Mouse (Mus musculus) kidney, embryonic 15.5 days (tissue): Measurements from ENCODE around the gene Tmem230. TPM values are rescaled to one million over a fixed set of nuclear protein-coding genes. Genes with fewer than 3 reads are reported as not detected.

Experiments
- ATAC-seq: fragments of 200-750 bp; cut with Nextera tagmentation; replicated peaks from 2 replicates; pipeline ENCODE4 v1.8.0; 2017; ENCODE audit warnings: moderate TSS enrichment; ENCODE audit not compliant: low FRiP score
- H3K27ac ChIP-seq: fragments of 300-500 bp; sonication (generic); 2 replicates; pipeline ENCODE4 v1.5.1; 2015; ENCODE audit warnings: mild to moderate bottlenecking, inconsistent platforms
- H3K27me3 ChIP-seq: fragments of 300-500 bp; sonication (generic); 2 replicates; pipeline ENCODE4 v1.6.1; 2015; ENCODE audit warnings: inconsistent platforms
- H3K36me3 ChIP-seq: fragments of 300-500 bp; sonication (generic); 2 replicates; pipeline ENCODE4 v1.6.1; 2015; ENCODE audit warnings: inconsistent platforms
- H3K4me1 ChIP-seq: fragments of 300-500 bp; sonication (generic); 2 replicates; pipeline ENCODE4 v1.6.1; 2015; ENCODE audit warnings: inconsistent platforms
- H3K4me2 ChIP-seq: fragments of 300-500 bp; sonication (generic); 2 replicates; pipeline ENCODE4 v1.6.1; 2015; ENCODE audit warnings: moderate library complexity, mild to moderate bottlenecking, inconsistent platforms
- H3K4me3 ChIP-seq: fragments of 300-500 bp; sonication (generic); replicated peaks from 2 replicates; pipeline ENCODE4 v1.5.1; 2015; ENCODE audit warnings: mild to moderate bottlenecking, inconsistent platforms
- H3K9ac ChIP-seq: fragments of 300-500 bp; sonication (generic); 2 replicates; pipeline ENCODE4 v1.6.1; 2015; ENCODE audit warnings: mild to moderate bottlenecking, inconsistent platforms
- H3K9me3 ChIP-seq: fragments of 300-500 bp; sonication (generic); replicated peaks from 2 replicates; pipeline ENCODE4 v1.6.1; 2016; ENCODE audit warnings: inconsistent platforms
- WGBS: fragments of 180-500 bp; shearing (Covaris S2); methylation state at CpG from one replicate; pipeline ENCODE4 v1.1.7; 2015; ENCODE audit warnings: mixed read lengths; 5-methylcytosine and 5-hydroxymethylcytosine counted together
- polyA plus RNA-seq: library from polyadenylated mRNA; unstranded; fragments of >200 nt; fragmentation: Nextera tagmentation; extraction: Ambion mirVana; gene quantifications from 2 replicates; pipeline ENCODE4 v1.2.1, GENCODE M21; 2015

Tmem230 gene
- polyA plus RNA-seq, 1 experiment from 2014 or later = 44.3 TPM

DNA sequence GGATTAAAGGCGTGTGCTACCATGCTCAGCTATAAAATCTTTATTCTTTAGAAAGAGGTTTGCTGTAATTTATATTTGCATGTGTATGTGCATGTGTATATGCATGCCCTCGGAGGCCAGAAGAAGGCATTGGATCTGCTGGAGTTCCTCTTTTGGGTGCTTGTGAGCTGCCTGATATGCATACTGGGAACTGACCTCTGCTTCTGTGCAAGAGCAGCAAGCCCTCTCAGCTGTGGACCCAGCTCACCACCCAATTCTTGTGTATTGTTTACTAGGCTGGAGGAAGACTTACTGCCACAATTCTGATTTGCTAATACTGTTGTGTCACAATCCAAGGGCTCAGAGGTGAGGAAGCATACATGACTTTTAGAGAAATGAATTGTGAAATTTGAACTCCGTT lies 18.5 kb upstream of the Tmem230 start:
- Histone ChIP-seq H3K4me1 (peaks cover 19% of the 10 kb centered on the region), H3K9ac (no peak overlapping the region), H3K4me3 (no peak overlapping the region), H3K36me3 (no peaks in the 10 kb centered on the region), H3K4me2 (no peak overlapping the region), H3K27ac (no peak overlapping the region), H3K27me3 (no peaks in the 10 kb centered on the region), H3K9me3 (no peaks in the 10 kb centered on the region)
- no peak for ATAC-seq
- 93% methylated on average over 3 of the region's 3 CpGs for WGBS

DNA sequence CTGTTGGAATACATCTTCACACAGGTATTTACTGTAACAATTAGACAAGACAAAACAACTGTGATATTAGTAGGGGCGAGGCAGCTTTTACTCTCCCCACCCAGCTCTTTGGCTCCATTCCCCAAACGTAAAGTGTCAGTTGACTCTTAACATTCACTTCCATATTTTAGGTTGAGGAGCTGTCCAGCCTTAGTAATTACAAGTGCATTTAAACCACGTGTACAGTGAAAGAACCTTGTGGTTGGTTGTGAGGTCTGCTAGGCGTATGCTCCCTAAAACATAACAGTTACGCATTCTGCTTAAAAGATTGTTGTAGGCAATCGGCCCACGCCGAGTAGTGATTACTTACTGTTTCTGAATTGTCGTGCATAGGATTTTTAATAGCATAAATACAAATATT lies 17.6 kb upstream of the Tmem230 start:
- Histone ChIP-seq H3K9me3 (no peaks in the 10 kb centered on the region), H3K27ac (no peak overlapping the region), H3K27me3 (no peaks in the 10 kb centered on the region), H3K36me3 (no peaks in the 10 kb centered on the region), H3K9ac (no peak overlapping the region), H3K4me1 (peaks cover 16% of the 10 kb centered on the region), H3K4me2 (no peak overlapping the region), H3K4me3 (no peak overlapping the region)
- 77% methylated on average over 9 of the region's 9 CpGs for WGBS
- ATAC-seq = no peak

DNA sequence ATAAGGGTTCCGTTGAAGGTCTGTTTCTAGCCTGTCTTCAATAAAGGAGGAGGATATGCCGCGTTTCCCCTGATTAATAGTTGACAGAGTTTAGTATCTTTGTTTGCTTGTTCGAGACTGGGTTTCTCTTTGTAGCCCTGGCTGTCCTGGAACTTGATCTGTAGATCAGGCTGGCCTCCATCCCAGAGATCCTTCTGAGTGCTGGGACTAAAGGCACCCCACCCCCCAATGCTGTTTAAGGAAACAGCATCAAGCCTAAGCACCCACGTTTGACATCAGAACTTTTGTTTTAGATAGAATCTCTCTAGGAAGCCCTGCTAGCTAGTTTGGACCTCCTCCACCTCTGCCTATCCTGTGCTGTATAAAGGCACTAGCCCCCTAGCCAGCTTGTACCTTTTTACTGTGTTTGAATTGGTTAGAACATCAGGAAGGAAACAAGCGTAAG lies 16.7 kb upstream of the Tmem230 start:
- 12% methylated on average over 6 of the region's 6 CpGs for WGBS
- no peaks in the 10 kb centered on the region for H3K36me3 ChIP-seq
- H3K4me3 ChIP-seq = peak overlapping the region; percentile 82

DNA sequence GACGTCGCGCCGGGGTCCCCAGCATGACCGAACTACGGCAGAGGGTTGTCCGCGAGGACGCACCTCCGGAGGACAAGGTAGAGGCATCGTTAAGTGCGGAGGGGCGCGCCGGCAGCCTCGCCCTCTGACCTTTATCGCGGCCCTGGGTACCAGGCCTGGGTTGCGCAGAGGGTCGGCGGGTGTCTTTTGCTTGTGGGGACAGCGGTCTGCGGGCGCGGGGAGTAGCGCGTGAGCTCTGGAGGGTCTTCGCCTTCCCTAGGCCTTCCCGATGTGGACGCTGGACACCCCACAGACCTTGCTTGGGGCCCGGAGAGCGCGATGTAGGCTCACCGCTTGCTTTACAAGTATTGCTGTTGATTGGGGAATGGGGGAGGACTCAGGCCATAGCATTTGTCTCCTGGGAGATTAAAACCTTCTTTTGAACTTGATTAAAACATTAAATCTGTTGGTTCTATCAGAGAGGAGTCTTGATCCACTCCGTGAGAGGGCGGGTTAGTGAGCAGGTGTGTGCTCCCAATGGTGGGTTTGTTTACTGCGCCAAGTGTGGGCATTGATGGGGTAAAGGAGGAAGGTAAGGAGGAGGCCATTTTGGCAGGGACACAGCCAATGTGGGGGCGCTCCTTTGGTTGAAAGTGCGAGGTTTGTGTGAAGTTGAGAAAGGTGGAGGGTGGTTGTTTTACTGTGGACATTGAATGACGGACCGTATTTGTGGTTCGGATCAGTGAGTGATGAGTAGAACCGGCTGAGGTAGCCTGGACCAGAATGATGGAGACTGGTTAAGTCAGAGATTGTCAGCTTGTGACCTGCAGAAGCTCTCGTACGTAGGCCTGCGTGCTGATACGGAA lies 16.0 kb upstream of the Tmem230 start:
- Histone ChIP-seq H3K36me3 (no peaks in the 10 kb centered on the region), H3K4me1 (peaks cover 16% of the 10 kb centered on the region), H3K9me3 (no peaks in the 10 kb centered on the region), H3K9ac (peak overlapping the region; percentile 87), H3K27ac (peak overlapping the region; percentile 84), H3K27me3 (no peaks in the 10 kb centered on the region), H3K4me2 (peak overlapping the region; percentile 73), H3K4me3 (peak overlapping the region; percentile 82)
- under 1% methylated on average over 47 of the region's 47 CpGs for WGBS
- ATAC-seq = peak; percentile 70; the same call in 1 of the 2 replicates

More for the DNA sequence above, 16.7 kb upstream of the Tmem230 start:
- H3K4me1 ChIP-seq = peaks cover 16% of the 10 kb centered on the region
- no peaks in the 10 kb centered on the region for H3K27me3 ChIP-seq
- H3K27ac ChIP-seq = peak overlapping the region; percentile 84; the same call in 1 of the 2 replicates
- no peaks in the 10 kb centered on the region for H3K9me3 ChIP-seq
- no peak for ATAC-seq
- H3K4me2 ChIP-seq = peak overlapping the region; percentile 73
- H3K9ac ChIP-seq = peak overlapping the region; percentile 87

DNA sequence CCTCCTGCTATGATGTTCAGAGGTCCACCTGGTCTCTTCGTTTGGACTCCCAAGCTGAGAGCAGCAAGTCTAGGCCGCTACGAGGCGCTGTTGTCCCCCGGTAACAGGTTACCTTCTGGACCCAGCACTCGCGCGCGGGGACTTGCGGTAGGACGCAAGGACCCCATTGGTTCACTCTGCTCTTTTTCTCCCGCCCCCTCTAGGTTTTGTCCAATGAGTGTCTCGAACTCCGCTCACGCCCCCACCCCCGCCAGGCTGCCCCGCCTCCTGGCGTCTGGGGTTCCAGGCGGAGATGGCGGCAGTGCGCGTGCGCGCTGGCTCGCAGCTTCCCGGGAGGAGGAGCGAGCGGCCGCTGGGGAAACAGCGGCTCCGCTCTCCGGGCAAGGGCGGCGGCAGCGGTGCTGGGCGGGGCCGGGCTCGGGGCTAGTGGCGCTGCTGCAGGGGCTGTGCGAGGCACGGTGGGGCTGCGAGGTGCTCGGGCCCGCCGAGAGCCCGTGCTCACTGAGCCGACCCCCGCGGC lies 15.3 kb upstream of the Tmem230 start, which contains the start of gene Cds2:
Gene Cds2, plus strand, starts transcription at position 270 of the 520 bp plus-strand sequence.
- Histone ChIP-seq H3K27me3 (no peaks in the 10 kb centered on the region), H3K4me2 (peak within 1 kb of the TSS; percentile 73), H3K36me3 (no peaks in the 10 kb centered on the region), H3K9ac (peak within 1 kb of the TSS; percentile 87), H3K9me3 (no peaks in the 10 kb centered on the region), H3K4me1 (peaks cover 16% of the 10 kb centered on the region), H3K4me3 (peak within 1 kb of the TSS; percentile 82), H3K27ac (peak within 1 kb of the TSS; percentile 84)
- under 1% methylated on average over 48 of the region's 49 CpGs for WGBS
- ATAC-seq = peak; percentile 99

DNA sequence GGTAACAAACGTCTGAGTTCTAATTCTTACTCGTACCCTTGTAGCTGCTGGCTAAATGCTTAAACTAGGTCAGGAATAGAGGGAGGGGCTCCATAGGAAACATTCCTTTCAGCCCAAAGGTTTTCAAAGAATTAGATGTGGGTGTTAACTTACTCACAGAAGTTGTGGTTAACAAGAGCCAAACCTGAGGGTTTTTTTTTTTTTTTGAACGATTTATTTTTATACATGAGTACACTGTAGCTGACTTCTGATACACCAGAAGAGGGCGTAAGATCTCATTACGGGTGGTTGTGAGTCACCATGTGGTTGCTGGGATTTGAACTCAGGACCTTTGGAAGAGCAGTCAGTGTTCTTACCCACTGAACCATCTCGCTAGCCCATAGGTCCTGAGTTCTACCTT lies 14.6 kb upstream of the Tmem230 start:
- peaks cover 16% of the 10 kb centered on the region for H3K4me1 ChIP-seq
- no peak overlapping the region for H3K27ac ChIP-seq
- H3K4me2 ChIP-seq = peak overlapping the region; percentile 73; the same call in 1 of the 2 replicates
- H3K9me3 ChIP-seq = no peaks in the 10 kb centered on the region
- WGBS = 78% methylated on average over 6 of the region's 6 CpGs
- ATAC-seq = no peak
- no peak overlapping the region for H3K9ac ChIP-seq
- no peak overlapping the region for H3K4me3 ChIP-seq
- no peaks in the 10 kb centered on the region for H3K36me3 ChIP-seq
- H3K27me3 ChIP-seq = no peaks in the 10 kb centered on the region

DNA sequence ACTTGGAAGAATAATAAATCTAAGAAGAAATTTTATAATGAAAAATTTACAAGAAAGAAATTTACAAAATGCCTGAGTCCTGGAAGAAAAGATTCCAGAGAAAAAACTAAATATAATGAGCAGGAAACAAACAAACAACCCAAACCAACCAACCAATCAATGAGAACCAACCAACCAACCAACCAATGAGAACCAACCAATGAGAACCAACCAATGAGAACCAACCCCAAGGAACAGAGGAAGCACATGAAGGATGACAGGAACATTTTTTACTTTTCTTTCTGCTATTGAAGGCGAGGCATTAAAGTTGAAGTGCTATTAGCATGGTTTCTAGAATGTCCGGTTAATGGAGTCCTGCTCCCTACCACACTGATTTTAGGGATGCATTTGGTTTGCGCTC lies 13.0 kb upstream of the Tmem230 start:
- Histone ChIP-seq H3K27ac (no peak overlapping the region), H3K9ac (no peak overlapping the region), H3K9me3 (no peaks in the 10 kb centered on the region), H3K27me3 (no peaks in the 10 kb centered on the region), H3K36me3 (no peaks in the 10 kb centered on the region), H3K4me3 (no peak overlapping the region), H3K4me2 (no peak overlapping the region), H3K4me1 (peaks cover 16% of the 10 kb centered on the region)
- no peak for ATAC-seq
- WGBS = 62% methylated on average over 3 of the region's 3 CpGs

DNA sequence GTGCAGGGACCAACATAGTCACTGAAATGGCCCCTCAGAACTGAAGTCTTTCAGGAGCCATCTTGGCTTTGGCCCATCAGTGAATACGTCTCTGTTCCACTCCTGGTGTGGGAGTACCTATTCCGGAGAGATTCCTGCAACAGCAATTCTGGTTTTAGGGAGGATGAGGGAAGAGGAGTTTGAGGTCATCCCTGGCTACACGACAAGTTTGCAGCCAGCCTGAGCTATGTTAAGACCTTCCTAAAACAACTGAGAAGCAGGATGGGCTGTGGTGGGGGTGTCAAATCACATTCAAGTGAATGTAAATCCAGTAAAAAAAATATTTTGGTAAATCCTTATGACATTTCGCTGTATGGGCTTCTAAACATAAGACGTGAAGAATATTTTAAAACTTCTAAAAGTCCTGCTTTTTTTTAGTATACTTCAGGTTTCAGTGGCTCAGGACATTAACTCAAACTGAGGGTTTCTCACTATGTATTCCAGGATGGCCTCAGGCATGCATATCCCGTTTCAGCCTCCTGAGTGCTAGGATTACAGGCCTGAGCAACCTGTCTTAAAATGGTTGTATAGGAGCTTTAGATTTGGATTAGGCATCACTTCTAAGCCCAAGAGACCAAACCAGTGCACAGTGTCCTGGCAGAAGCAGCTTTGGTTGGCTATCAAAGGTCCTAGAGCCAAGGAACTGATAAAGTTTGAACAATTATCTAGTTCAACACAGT lies 9.9 kb upstream of the Tmem230 start:
- no peak for ATAC-seq
- H3K9me3 ChIP-seq = no peaks in the 10 kb centered on the region

DNA sequence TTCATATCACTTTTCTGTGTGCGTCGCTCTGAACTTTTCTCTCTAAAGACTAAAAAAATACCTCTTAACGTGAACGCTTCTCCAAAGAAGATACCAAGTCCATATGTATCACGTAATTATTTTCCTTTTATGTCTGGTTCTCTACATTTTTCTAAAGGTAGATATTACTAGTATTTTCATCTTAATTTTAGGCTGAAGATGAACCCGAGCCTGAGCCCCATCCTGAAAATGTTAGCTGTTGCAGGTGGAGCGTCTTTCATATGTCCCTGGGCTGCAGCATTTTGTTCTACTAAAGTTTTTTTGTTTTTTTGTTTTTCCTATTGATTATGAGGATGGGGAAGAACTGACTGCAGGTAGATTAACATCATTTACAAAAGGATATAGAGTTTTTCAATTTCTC lies 6.0 kb upstream of the Tmem230 start:
- peak overlapping the region; percentile 74 for H3K4me3 ChIP-seq
- peaks cover 24% of the 10 kb centered on the region for H3K36me3 ChIP-seq
- peaks cover 22% of the 10 kb centered on the region for H3K4me1 ChIP-seq
- peak overlapping the region; percentile 89 for H3K27ac ChIP-seq
- H3K9ac ChIP-seq = peak overlapping the region; percentile 67
- no peak for ATAC-seq
- peak overlapping the region; percentile 72 for H3K4me2 ChIP-seq
- 2% methylated on average over 7 of the region's 7 CpGs for WGBS
- H3K27me3 ChIP-seq = no peaks in the 10 kb centered on the region
- no peaks in the 10 kb centered on the region for H3K9me3 ChIP-seq

More for the DNA sequence above, 9.9 kb upstream of the Tmem230 start:
- Histone ChIP-seq H3K9ac (no peak overlapping the region), H3K27ac (no peak overlapping the region), H3K4me3 (no peak overlapping the region), H3K4me2 (no peak overlapping the region), H3K36me3 (no peaks in the 10 kb centered on the region), H3K27me3 (no peaks in the 10 kb centered on the region), H3K4me1 (peaks cover under 1% of the 10 kb centered on the region; the same call in 1 of the 2 replicates)
- 85% methylated on average over 6 of the region's 6 CpGs for WGBS

DNA sequence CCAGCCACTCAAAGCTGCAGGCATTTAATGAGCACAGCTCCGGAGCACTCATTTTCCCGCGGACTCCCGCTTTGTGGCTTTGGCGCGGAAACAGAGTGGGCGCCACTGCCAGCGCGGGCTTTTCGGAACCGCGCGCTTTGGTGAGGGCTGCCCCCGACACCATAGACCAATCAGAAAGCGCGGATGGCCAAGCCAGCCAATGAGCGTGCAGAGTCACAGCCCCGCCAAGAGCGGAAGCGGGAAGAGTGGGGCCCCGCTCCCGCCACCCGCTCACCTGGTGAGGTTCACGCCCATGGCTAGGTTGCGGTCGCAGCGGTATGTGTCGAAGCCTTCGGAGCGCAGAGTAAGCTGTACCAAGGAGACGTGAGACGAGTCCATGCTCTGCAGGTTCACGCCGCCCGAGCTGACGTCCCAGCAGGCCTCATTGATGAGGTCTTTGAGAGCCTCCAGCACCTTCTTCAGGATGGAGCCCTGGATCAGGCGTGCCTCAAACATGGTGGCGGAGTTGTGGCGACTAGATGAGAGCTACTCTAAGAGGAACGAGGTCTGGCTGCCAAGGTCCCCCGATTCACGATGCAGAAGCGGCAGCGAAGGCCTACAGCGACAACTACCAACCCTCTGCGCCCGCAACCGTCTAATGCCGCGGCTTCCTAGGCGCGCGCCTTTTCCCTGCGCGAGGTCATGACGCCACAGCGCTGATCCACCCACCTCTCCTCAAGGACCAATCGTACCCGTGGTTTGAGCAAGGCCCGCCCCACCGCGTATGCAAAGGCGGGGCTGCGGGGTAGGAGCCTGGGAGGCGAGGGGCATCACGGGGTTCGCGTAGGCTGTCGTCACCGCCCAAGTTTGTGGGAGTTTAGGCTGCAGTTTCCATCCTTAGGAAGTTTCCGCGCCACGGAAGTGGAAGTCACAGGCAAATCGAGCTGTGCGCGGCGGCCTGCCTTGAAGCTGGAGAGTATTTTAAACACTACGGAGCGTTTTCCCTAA lies 5.2 kb upstream of the Tmem230 start, which contains the start of gene Pcna:
Gene Pcna, minus strand, starts transcription at position 773 of the 987 bp plus-strand sequence.
- Histone ChIP-seq H3K9ac (peak within 1 kb of the TSS; percentile 67), H3K4me2 (peak within 1 kb of the TSS; percentile 72), H3K4me3 (peak within 1 kb of the TSS; percentile 74), H3K27me3 (no peaks in the 10 kb centered on the region), H3K27ac (peak within 1 kb of the TSS; percentile 89), H3K4me1 (peaks cover 29% of the 10 kb centered on the region), H3K36me3 (peaks cover 32% of the 10 kb centered on the region), H3K9me3 (no peaks in the 10 kb centered on the region)
- under 1% methylated on average over 77 of the region's 79 CpGs for WGBS
- peak; percentile 99 for ATAC-seq

DNA sequence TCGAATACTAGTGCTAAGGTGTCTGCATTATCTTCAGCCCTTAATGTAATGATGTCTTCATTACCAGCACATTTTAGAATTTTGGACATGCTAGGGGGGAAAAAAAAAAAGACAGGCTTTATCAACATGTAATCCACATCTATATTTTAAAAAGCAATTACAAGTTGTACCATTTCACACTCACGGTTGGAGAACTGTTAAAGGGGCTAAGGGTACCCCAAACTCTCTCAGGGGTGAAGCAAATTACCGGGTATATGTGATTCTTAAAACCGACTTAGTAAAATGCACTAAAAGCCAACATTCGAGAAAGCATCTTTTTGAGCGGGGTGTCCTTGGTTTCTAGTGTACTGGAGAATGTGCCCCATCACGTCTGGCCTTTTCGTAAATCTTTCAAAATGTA lies 4.3 kb upstream of the Tmem230 start:
- Histone ChIP-seq H3K4me2 (peak overlapping the region; percentile 72), H3K4me1 (peaks cover 31% of the 10 kb centered on the region), H3K4me3 (peak overlapping the region; percentile 74), H3K9me3 (no peaks in the 10 kb centered on the region), H3K9ac (peak overlapping the region; percentile 67), H3K27ac (peak overlapping the region; percentile 89), H3K36me3 (peaks cover 32% of the 10 kb centered on the region), H3K27me3 (no peaks in the 10 kb centered on the region)
- no peak for ATAC-seq
- 10% methylated on average over 8 of the region's 8 CpGs for WGBS
